Mouse (Mus musculus) brain, embryonic 18.5 days (tissue): ENCODE results near the gene Clec9a.

Experiments
- DNase-seq: peaks from one replicate; pipeline ENCODE4 v3.0.0-alpha.2; 2012; ENCODE audit warnings: low read depth, low spot score

Clec9a gene

GRCm38 (mm10) chr6:129423734-129424072 is 15.0 kb downstream of the Clec9a start:
- no peak for DNase-seq

DNA sequence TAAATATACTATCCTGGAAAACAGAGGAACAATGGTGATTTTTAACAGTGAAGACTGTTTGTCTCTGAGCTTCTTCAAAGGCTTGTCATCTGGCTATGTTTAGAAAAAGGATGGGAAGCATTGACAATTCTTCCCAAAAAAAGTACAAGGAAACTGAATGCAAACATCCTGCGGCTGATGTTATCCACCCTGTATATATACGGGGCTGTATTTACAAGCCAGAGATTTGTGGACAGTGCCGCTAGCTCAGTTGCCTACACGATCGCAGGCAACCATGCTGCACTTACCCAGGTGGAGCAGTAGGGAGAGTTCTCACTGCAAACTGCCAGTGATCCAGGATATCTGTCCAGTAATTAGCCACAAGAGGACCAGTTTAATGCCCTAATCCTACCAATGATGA is 16.6 kb downstream of the Clec9a start:
- DNase-seq, result no peak

DNA sequence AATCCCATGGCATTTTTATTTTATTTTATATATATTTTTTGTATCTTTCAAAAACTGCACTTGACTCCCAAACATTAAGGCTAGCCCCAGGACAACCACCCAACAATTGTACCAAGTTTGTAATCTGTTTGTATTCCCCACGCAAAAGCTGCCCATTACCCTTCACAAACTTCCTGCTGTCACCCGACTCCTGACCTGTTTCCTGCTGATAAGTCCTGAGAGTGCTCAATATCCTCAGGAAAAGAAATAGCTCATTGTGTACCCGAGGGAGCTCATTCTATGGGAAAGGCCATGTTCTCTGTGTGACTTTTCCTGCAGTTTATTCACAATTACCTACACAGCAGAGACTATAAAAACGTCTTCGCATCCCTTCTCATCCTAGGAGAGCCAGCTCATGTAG is 17.1 kb downstream of the Clec9a start:
- DNase-seq, result no peak

DNA sequence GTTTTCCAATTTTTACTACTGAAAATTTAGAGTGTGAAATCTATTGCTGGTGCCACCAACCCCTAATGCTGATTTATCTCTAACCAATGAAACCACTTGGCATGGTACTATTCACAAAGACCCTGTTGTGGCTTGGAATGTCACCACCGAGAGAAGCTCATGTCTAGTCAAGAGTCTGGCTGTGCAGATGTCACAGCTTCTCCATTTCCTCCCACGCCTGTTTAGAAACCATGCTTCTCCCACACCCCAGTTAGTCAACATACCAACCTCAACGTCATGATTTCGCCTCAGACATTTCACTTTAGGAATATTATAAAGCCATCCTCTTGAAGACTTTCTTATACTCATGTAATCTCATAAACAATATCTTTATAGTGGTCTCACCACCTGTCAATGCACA is 18.6 kb downstream of the Clec9a start:
- DNase-seq, result no peak

GRCm38 (mm10) chr6:129434239-129434638 is 25.6 kb downstream of the Clec9a start:
- no peak for DNase-seq

- DNase-seq, result no peak
Measured at GRCm38 (mm10) chr6:129436025-129436424, 27.4 kb downstream of the Clec9a start.

DNA sequence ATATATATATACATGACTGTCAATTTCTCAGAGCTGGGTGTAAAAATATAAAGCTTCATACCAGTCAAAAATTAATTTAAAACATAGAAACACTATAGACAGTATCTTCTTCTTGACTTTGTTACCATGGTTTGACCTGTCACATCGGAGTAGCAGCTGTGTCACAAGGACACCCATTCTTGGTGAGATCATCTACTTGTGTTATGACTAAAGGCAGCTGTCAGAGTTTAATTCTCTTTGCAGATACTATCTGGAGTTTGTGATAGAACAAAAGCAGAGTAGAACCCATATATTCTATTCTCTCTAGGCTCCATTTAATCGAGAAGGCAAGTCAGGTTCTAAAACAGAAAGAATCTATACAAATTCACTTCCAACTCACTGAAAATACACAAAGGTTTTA is 29.4 kb downstream of the Clec9a start:
- DNase-seq, result no peak

GRCm38 (mm10) chr6:129449743-129450142 is 41.1 kb downstream of the Clec9a start:
- no peak for DNase-seq

DNA sequence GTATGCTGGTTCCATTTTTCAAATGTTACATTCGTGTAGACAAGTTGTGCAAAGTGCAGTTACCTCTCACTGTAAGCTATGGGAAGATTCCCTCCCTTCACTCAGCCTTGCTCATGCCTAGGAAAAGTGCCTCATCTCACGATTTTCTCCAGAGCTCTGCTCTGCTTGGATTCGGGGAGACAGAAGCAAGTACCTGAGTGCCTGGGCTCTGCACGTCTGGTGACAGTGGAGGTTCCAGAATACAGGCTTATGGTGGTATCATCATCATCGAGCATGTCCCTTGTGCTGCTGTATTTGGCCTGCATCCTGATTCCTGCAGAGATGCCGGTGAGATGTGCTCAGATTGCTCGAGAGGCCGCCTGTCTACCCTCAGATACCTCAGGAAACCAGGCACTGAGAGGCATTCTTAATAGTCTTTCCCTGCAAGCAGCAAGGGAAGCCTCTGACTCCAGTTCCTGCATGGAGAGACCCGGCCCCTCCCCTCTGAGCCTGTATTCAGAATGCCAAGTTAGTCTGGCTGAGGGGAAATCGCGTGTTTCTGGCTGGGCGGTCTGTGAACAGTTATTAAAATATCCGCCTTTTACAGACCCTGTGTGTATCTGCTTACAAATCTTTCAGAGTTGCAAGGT is 42.9 kb downstream of the Clec9a start, which contains the start of gene Clec1a:
Gene Clec1a, minus strand, starts transcription at position 590 of the 629 bp plus-strand sequence.
- DNase-seq, result no peak

DNA sequence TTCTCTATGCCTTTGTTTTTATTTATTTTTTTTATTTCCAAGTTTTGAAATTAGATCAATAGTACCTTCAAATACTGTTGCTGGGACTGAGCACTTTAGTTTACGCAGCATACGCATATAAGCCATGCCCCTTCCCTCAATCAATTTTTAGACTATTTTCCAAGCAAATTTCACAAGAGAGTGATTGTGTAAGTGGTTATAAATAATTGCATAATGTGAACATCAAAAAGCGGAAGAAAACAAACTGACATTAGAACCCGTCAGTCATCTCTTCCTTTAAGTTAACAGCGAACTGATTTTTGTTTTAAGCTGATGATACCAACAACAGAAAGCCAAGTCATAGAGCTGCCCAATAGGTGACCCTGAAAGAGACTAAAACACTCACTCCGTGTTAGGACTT is 62.7 kb downstream of the Clec9a start:
- DNase-seq, result no peak

DNA sequence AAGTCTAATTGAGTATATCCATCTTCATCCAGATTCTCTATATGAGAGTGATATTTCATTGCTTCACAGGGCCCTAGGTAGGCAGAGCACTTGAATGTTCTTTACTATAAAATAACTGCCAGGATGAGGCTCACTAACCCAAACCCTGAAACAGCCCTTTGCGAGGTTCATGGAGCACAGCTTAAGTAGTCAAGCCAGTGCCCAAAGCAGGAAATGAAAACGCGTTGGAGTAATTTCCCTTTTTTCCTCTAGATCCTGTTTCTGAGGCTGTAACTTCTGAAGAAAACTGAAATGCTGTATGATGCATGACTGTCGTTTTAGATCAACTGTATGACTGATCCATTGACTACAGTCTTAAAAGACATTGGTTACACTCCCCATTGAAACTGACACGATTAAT is 64.0 kb downstream of the Clec9a start:
- DNase-seq, result no peak
